Comparison of ENCODE assay signal across 12 mouse cellular contexts in the genomic region with DNA sequence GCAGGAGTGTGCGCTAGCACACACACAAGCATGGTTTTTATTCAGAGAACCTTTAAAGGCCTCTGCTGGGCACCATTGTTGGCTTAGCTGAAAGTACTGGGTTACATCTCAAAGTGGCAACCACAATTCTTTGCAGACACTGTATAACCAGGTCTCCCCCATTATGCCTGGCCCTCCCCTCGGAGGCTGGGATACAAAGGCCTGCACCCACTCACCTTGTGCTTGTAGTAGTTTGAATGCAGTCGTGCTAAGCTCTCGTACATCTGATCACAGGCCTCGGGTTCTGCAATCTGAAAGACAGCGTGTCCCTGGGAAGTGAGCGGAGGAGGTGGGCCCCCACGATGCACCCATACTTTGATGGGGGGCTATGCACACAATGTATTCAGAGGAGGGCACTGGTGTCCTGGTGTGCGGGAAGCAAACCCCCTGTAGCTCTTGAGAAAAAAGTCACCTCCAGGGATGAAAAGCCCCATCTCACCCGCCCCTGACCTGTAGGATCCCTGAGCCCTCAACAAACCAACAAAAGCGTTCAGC. TPM values are rescaled to one million over a fixed set of nuclear protein-coding genes. Genes with fewer than 3 reads are reported as not detected.
A peak's percentile ranks its signal among the peaks of the same experiment; 100 is the strongest.
DNase-seq lines count a peak whose midpoint lies in the region; ATAC-seq and TF ChIP-seq lines count a peak whose summit lies in the region.
"Had no signal": no experiment of that assay in that cellular context is flagged by ENCODE, and none has a peak within 500 bp of the region (broad histone marks: within the 10 kb centered on the region; RNA-seq: fewer than 3 reads in every experiment).

No protein-coding gene starts in this region.

- no peak overlapping the region for H3K4me3 ChIP-seq in hindbrain, embryonic 10.5 days
- H3K4me3 ChIP-seq in hindbrain, embryonic 14.5 days (replicated peaks; ENCODE audit: low read length), result no peak overlapping the region
- no peak overlapping the region for H3K4me3 ChIP-seq in limb, embryonic 14.5 days (replicated peaks; ENCODE audit: low read length)
- H3K4me3 ChIP-seq in limb, embryonic 10.5 days, result no peak overlapping the region
- no peak overlapping the region for H3K4me3 ChIP-seq in midbrain, embryonic 15.5 days
- H3K4me3 ChIP-seq: heart, embryonic 13.5 days; hindbrain, embryonic 12.5 days had no signal

- no peaks in the 10 kb centered on the region for H3K27me3 ChIP-seq in hindbrain, embryonic 10.5 days (ENCODE audit: insufficient read depth, poor library complexity, severe bottlenecking)
- no peaks in the 10 kb centered on the region for H3K27me3 ChIP-seq in hindbrain, embryonic 14.5 days (ENCODE audit: control insufficient read depth, insufficient read depth, low read length)
- no peaks in the 10 kb centered on the region for H3K27me3 ChIP-seq in limb, embryonic 14.5 days (ENCODE audit: control insufficient read depth, insufficient read depth, low read length)
- H3K27me3 ChIP-seq in limb, embryonic 10.5 days (ENCODE audit: low read depth, poor library complexity, severe bottlenecking), result 0 out of 2 replicates have a peak, but pooled peaks cover 10% of the 10 kb centered on the region
- no peaks in the 10 kb centered on the region for H3K27me3 ChIP-seq in midbrain, embryonic 15.5 days (replicated peaks)
- H3K27me3 ChIP-seq: heart, embryonic 13.5 days had no signal

- H3K36me3 ChIP-seq in hindbrain, embryonic 10.5 days, result peaks cover 57% of the 10 kb centered on the region
- H3K36me3 ChIP-seq in hindbrain, embryonic 14.5 days (replicated peaks; ENCODE audit: control insufficient read depth, insufficient read depth), result peaks cover 26% of the 10 kb centered on the region
- H3K36me3 ChIP-seq in limb, embryonic 14.5 days (ENCODE audit: control insufficient read depth, insufficient read depth, low read length), result peaks cover 50% of the 10 kb centered on the region
- peaks cover 79% of the 10 kb centered on the region for H3K36me3 ChIP-seq in limb, embryonic 10.5 days
- peaks cover 9% of the 10 kb centered on the region; the same call in 1 of the 2 replicates for H3K36me3 ChIP-seq in midbrain, embryonic 15.5 days (replicated peaks)

- no peak overlapping the region for H3K4me2 ChIP-seq in hindbrain, embryonic 14.5 days (replicated peaks)
- H3K4me2 ChIP-seq in limb, embryonic 14.5 days (replicated peaks; ENCODE audit: low read depth, low read length, severe bottlenecking), result no peak overlapping the region
- no peak overlapping the region for H3K4me2 ChIP-seq in midbrain, embryonic 15.5 days
- H3K4me2 ChIP-seq: heart, embryonic 13.5 days; hindbrain, embryonic 12.5 days had no signal

- H3K4me1 ChIP-seq in hindbrain, embryonic 10.5 days (replicated peaks), result peaks cover 48% of the 10 kb centered on the region
- peaks cover 33% of the 10 kb centered on the region for H3K4me1 ChIP-seq in hindbrain, embryonic 14.5 days (replicated peaks; ENCODE audit: control insufficient read depth, insufficient read depth, low read length)
- peaks cover 10% of the 10 kb centered on the region; the same call in 1 of the 2 replicates for H3K4me1 ChIP-seq in limb, embryonic 14.5 days (ENCODE audit: control insufficient read depth, insufficient read depth, low read length)
- H3K4me1 ChIP-seq in limb, embryonic 10.5 days, result peaks cover 30% of the 10 kb centered on the region
- H3K4me1 ChIP-seq in midbrain, embryonic 15.5 days, result peaks cover 62% of the 10 kb centered on the region

- no peak for ATAC-seq in hindbrain, embryonic 14.5 days (ENCODE audit: low FRiP score)
- no peak for ATAC-seq in limb, embryonic 14.5 days (ENCODE audit: low FRiP score, low read depth)
- ATAC-seq in midbrain, embryonic 15.5 days (replicated peaks), result no peak

- DNase-seq in cerebellum, adult 11-12 months, result peak; percentile 43
- DNase-seq in cerebellum, adult 9-11 months, result no peak
- no peak for DNase-seq in hindbrain, embryonic 10.5 days (ENCODE audit: low spot score)
- DNase-seq in hindbrain, embryonic 14.5 days (ENCODE audit: low spot score), result no peak
- DNase-seq in limb, embryonic 14.5 days (ENCODE audit: low spot score), result no peak
- no peak for DNase-seq in limb, embryonic 10.5 days (ENCODE audit: low spot score)
- DNase-seq in right cerebral cortex, postnatal 36 days (ENCODE audit: low spot score in 2 of 2), result no peak

- 79% methylated on average over 11 of the region's 11 CpGs for WGBS in hindbrain, embryonic 10.5 days
- 81% methylated on average over 11 of the region's 11 CpGs for WGBS in hindbrain, embryonic 14.5 days
- 91% methylated on average over 11 of the region's 11 CpGs for WGBS in limb, embryonic 14.5 days
- 90% methylated on average over 11 of the region's 11 CpGs for WGBS in limb, embryonic 10.5 days
- 78% methylated on average over 11 of the region's 11 CpGs for WGBS in midbrain, embryonic 15.5 days

- no peaks in the 10 kb centered on the region for H3K9me3 ChIP-seq in hindbrain, embryonic 10.5 days
- H3K9me3 ChIP-seq in hindbrain, embryonic 14.5 days (ENCODE audit: control insufficient read depth, low read length), result no peaks in the 10 kb centered on the region
- H3K9me3 ChIP-seq in limb, embryonic 14.5 days (ENCODE audit: control insufficient read depth, low read length), result no peaks in the 10 kb centered on the region
- no peaks in the 10 kb centered on the region for H3K9me3 ChIP-seq in limb, embryonic 10.5 days (replicated peaks)
- no peaks in the 10 kb centered on the region for H3K9me3 ChIP-seq in midbrain, embryonic 15.5 days
- H3K9me3 ChIP-seq: heart, embryonic 13.5 days; hindbrain, embryonic 12.5 days had no signal

- TF ChIP-seq POLR2A in limb, embryonic 14.5 days (IDR thresholded peaks at IDR 0.05; ENCODE audit: borderline replicate concordance, extremely low read depth, insufficient read depth, insufficient read length), result no peak

- H3K27ac ChIP-seq in hindbrain, embryonic 10.5 days, result 0 out of 2 replicates have a peak overlapping the region, but pooled peaks have one; percentile 5
- no peak overlapping the region; the same call in 1 of the 2 replicates for H3K27ac ChIP-seq in hindbrain, embryonic 14.5 days
- H3K27ac ChIP-seq in limb, embryonic 14.5 days (replicated peaks; ENCODE audit: low read depth, low read length), result no peak overlapping the region
- H3K27ac ChIP-seq in limb, embryonic 10.5 days, result no peak overlapping the region
- H3K27ac ChIP-seq in midbrain, embryonic 15.5 days, result peak overlapping the region; percentile 62
- H3K27ac ChIP-seq: heart, embryonic 13.5 days; hindbrain, embryonic 12.5 days had no signal

- H3K9ac ChIP-seq in hindbrain, embryonic 14.5 days, result no peak overlapping the region
- peak overlapping the region; percentile 34; the same call in 1 of the 2 replicates for H3K9ac ChIP-seq in limb, embryonic 14.5 days (ENCODE audit: low read depth, low read length, severe bottlenecking)
- H3K9ac ChIP-seq in midbrain, embryonic 15.5 days, result no peak overlapping the region
- H3K9ac ChIP-seq: heart, embryonic 13.5 days; liver, postnatal 0 days had no signal

RNA-seq across cellular contexts. Expression of a gene that starts 8.0 kb away (rescaled TPM):
- polyA plus RNA-seq in hindbrain, embryonic 10.5 days (2016; fragmentation: Nextera tagmentation; extraction: Ambion mirVana), result 395 and 442 TPM in 2 replicates
- 359 and 406 TPM in 2 replicates for polyA plus RNA-seq in hindbrain, embryonic 14.5 days (2014; fragmentation: Nextera tagmentation; extraction: Ambion mirVana)
- 233 and 255 TPM in 2 replicates for polyA plus RNA-seq in limb, embryonic 14.5 days (2012; rRNA removed)
- polyA plus RNA-seq in limb, embryonic 14.5 days (2014; fragmentation: Nextera tagmentation; extraction: Ambion mirVana), result 308 and 343 TPM in 2 replicates
- polyA plus RNA-seq in limb, embryonic 10.5 days (2016; fragmentation: Nextera tagmentation; extraction: Ambion mirVana), result 400 and 433 TPM in 2 replicates
- polyA plus RNA-seq in midbrain, embryonic 15.5 days (2015; fragmentation: Nextera tagmentation; extraction: Ambion mirVana), result 365 and 372 TPM in 2 replicates

RNA-seq across cellular contexts. Expression of a gene that starts 41.9 kb away (rescaled TPM):
- 0.06 and 0.31 TPM in 2 replicates for polyA plus RNA-seq in hindbrain, embryonic 10.5 days (2016; fragmentation: Nextera tagmentation; extraction: Ambion mirVana)
- polyA plus RNA-seq in hindbrain, embryonic 14.5 days (2014; fragmentation: Nextera tagmentation; extraction: Ambion mirVana), result 0.60 and 0.80 TPM in 2 replicates
- polyA plus RNA-seq in limb, embryonic 14.5 days (2012; rRNA removed), result 0.47 and 0.55 TPM in 2 replicates
- 0.46 and 0.76 TPM in 2 replicates for polyA plus RNA-seq in limb, embryonic 14.5 days (2014; fragmentation: Nextera tagmentation; extraction: Ambion mirVana)
- polyA plus RNA-seq in limb, embryonic 10.5 days (2016; fragmentation: Nextera tagmentation; extraction: Ambion mirVana), result not detected in 2 replicates
- polyA plus RNA-seq in midbrain, embryonic 15.5 days (2015; fragmentation: Nextera tagmentation; extraction: Ambion mirVana), result 0.21 and 0.40 TPM in 2 replicates
- polyA plus RNA-seq: liver, adult 2 months had no signal

Comparison
In these comparisons a context has a peak if more than half of its experiments do, and no peak if none do; other contexts are left out.
1. H3K27ac ChIP-seq: peak in hindbrain, embryonic 10.5 days (single experiment) and midbrain, embryonic 15.5 days (single experiment); none in hindbrain, embryonic 14.5 days (single experiment), limb, embryonic 14.5 days (single experiment) and limb, embryonic 10.5 days (single experiment).